Mouse (Mus musculus): Measurements from ENCODE around the gene Sfxn2.

Sfxn2 gene

GRCm38 (mm10) chr19:46642136-46642753, 69.1 kb downstream of the Sfxn2 start:
- Histone ChIP-seq H3K27me3 (ENCODE audit: control insufficient read depth, insufficient read depth, low read length, poor library complexity, severe bottlenecking) (no peaks in the 10 kb centered on the region), H3K36me3 (ENCODE audit: control insufficient read depth, insufficient read depth, low read length, poor library complexity, severe bottlenecking) (peaks cover 2% of the 10 kb centered on the region)
- no peak for DNase-seq (ENCODE audit: low read depth, low spot score)

GRCm38 (mm10) chr19:46643236-46643635, 70.1 kb downstream of the Sfxn2 start:
- Histone ChIP-seq H3K36me3 (ENCODE audit: control insufficient read depth, insufficient read depth, low read length, poor library complexity, severe bottlenecking) (peaks cover 2% of the 10 kb centered on the region), H3K27me3 (ENCODE audit: control insufficient read depth, insufficient read depth, low read length, poor library complexity, severe bottlenecking) (no peaks in the 10 kb centered on the region)
- DNase-seq (ENCODE audit: low read depth, low spot score), result no peak

- no peak for DNase-seq (ENCODE audit: low read depth, low spot score)
- Histone ChIP-seq H3K36me3 (ENCODE audit: control insufficient read depth, insufficient read depth, low read length, poor library complexity, severe bottlenecking) (peaks cover 2% of the 10 kb centered on the region), H3K27me3 (ENCODE audit: control insufficient read depth, insufficient read depth, low read length, poor library complexity, severe bottlenecking) (no peaks in the 10 kb centered on the region)
These were observed 71.2 kb downstream of the Sfxn2 start for GRCm38 (mm10) chr19:46644343-46644792.

DNA sequence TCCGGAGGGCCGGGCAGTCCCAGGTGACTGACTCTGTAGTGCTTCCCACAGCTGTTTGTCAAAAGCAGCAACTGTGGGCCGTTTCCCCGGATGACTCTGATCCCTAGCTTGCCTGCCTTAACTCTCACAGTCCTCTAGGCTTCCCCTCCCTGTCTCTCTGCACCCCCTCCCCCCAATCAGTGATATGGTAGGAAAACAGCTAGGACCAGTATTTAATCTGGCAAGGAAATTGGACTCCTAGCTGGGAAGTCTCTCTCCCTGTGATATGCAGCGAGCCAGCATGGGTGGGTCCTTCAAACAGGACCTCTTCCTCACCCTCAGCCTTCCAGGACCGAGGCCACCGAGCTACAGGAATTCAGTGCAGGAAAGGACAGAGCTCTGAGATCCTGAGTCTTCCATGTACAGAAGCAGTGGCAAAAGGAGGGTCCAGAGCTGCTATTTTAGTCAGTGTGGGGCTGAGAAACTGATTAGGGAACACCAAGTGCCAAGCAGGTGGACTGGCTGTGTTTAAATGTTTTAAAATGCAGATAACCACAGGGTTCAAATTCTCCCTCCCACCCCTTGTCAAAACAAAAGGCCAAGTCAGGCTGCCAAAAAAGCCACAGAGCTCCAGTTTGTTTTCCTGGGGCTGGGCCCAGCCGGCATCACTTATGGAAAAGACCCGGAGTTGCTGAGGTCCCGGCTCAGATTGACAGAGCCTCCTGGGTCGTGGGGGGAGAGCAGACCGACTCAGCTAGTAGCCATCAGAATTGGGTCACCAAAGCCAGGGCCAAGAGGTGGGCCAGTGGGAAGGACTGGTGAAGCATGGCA, 71.8 kb downstream of the Sfxn2 start:
- no peaks in the 10 kb centered on the region for H3K27me3 ChIP-seq (ENCODE audit: control insufficient read depth, insufficient read depth, low read length, poor library complexity, severe bottlenecking)
- peaks cover 2% of the 10 kb centered on the region for H3K36me3 ChIP-seq (ENCODE audit: control insufficient read depth, insufficient read depth, low read length, poor library complexity, severe bottlenecking)
- DNase-seq (ENCODE audit: low read depth, low spot score), result no peak

DNA sequence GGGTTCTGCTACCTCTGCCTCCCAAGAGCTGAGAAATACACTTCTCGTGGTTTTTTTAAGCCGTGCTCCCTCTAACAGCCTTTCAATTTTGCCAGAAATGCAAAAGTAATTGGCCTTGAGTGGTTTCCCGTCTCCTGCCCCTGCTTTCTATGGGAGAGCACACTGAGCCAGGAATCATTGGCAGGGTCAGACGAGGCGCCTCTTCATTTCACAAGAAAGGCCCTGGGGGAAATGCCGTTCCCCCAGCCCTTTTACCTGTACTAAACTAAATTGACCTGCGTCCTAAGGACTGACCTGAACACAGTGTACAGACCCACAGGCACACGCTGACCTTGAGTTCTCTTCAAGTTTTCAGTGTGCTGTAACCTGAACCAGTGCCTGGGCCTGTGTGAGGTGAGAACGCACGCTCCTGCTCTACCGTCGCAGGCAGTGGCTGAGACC, 72.9 kb downstream of the Sfxn2 start:
- no peak for DNase-seq (ENCODE audit: low read depth, low spot score)
- Histone ChIP-seq H3K36me3 (ENCODE audit: control insufficient read depth, insufficient read depth, low read length, poor library complexity, severe bottlenecking) (peaks cover 2% of the 10 kb centered on the region), H3K27me3 (ENCODE audit: control insufficient read depth, insufficient read depth, low read length, poor library complexity, severe bottlenecking) (no peaks in the 10 kb centered on the region)

DNA sequence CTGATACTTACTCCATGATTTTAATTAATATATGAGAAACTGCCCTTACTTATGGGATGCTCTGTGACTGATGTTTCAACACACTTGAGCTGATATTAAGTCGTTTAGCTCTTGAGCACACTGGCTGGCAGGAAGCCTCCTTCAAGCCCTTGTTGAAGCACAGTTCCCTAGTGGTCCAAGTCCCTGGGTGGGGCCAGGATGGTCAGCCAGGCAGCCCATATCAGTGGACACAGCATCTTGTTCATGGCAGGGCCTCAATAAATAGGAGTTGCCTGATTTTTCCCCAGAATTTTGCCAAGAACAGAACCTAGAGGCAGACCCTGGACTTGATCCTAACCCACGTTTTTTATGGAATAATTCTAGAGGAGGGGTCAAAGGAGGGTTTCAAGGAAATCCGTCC, 74.1 kb downstream of the Sfxn2 start:
- DNase-seq (ENCODE audit: low read depth, low spot score), result no peak
- Histone ChIP-seq H3K27me3 (ENCODE audit: control insufficient read depth, insufficient read depth, low read length, poor library complexity, severe bottlenecking) (no peaks in the 10 kb centered on the region), H3K36me3 (ENCODE audit: control insufficient read depth, insufficient read depth, low read length, poor library complexity, severe bottlenecking) (peaks cover 6% of the 10 kb centered on the region)
